Mouse (Mus musculus) spleen, postnatal 14 days (tissue): Measurements from ENCODE around the gene Rab6b.
"Not testable (repeated sequence)": the region's sequence is repeated elsewhere in the genome, so short reads cannot be mapped to it uniquely, and the experiment has no call there.

Source experiments
- DNase-seq, 2 experiments: peaks; one replicate each; pipeline ENCODE4 v3.0.0; 2021 to 2022; ENCODE audit warnings: low spot score in 2 of 2

The Rab6b gene

GRCm38 (mm10) chr9:103143881-103144280 is 32.3 kb downstream of the Rab6b start:
- DNase-seq, result no peak

- DNase-seq, result no peak
Observed at GRCm38 (mm10) chr9:103145351-103145750, 33.8 kb downstream of the Rab6b start.

DNA sequence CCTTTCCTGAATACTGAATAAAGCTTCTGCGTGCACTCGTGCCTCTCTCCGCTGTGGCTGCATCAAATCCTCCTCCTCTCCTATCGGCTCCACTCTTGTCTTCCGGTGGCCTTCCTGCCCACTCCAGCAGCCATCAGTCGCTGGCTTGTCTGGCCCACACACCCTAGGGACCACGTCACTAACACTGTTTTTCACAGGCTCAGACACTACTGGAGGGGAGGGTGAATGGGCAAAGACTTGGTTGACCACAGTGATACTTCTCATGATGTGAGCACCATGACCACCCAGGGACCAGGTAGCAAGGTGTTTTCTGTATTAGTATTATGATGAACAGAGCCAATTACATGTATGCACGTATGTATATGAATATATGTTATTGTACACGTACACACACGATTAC is 34.7 kb downstream of the Rab6b start:
- no peak for DNase-seq

GRCm38 (mm10) chr9:103146703-103147102 is 35.1 kb downstream of the Rab6b start:
- DNase-seq, result no peak

- DNase-seq, result no peak
Observed at GRCm38 (mm10) chr9:103147103-103147502, 35.5 kb downstream of the Rab6b start.

DNA sequence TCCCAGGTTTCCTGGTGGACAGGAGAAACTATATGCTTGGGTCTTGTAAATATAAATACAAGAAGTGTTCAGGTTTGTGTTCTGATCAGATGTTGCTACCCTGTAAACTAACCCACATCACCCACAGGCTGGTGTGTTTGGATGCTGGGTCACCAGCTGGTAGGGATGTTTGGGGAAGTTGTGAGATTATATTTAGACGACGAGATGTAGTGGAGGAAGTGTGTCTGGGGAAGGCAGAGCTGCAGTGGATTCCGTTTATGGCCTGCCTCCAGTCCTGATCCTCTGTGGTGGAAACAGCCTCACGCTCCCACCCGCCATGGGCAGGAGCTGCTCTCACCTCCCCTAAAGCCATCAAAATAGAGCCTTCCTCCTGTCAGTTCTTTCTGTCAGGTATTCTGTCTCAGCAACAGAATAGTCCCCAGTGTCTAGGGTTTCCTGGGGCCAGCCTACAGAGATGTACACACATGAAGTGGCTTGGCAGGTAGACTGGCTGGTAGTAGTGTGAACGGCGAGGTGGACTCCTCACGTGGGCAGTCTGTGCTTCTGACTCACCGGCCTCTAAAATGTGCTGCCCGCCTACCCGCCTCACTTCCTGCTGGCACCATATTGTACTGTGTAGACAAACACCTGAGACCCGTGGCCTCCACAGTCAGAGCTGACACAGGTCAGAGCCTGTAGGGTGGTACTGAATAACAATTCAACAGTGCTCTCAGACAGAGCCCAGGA is 37.6 kb downstream of the Rab6b start:
- DNase-seq, result no peak

- no peak for DNase-seq
Observed at GRCm38 (mm10) chr9:103153286-103153685, 41.7 kb downstream of the Rab6b start.

DNA sequence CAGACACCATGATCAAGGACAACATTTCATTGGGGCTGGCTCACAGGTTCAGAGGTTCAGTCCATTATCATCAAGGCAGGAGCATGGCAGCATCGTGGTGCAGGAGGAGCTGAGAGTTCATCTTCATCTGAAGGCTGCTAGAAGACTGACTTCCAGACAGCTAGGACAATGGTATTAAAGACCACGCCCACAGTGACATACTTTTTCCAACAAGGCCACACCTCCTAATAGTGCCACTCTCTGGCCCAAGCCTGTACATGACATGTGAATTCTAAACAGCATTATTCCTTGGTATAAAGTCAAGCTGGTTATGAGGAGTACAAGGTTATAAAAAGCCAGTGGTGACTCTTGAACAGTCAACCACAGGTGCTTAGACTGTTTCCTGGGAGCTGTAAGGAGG is 43.0 kb downstream of the Rab6b start:
- no peak for DNase-seq

DNA sequence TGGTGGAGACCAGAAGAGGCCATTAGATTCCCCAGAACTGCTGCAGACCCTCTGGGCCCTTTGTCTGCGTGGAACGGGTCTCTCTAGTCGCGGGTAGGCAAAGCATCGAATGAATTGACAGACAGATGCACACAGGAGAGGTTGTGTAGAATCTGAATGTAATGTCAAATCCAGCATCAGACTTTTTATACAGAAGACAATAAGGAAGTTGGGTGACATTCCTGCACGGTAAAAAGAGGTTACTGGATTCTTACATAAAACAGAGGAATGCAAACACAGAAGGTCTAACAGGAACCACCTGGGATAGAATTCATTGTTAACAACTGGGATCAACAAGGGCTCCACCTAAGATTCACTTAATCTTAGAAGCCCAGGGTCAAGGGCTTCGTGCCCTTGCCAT is 43.6 kb downstream of the Rab6b start:
- DNase-seq, result not testable (repeated sequence)

DNA sequence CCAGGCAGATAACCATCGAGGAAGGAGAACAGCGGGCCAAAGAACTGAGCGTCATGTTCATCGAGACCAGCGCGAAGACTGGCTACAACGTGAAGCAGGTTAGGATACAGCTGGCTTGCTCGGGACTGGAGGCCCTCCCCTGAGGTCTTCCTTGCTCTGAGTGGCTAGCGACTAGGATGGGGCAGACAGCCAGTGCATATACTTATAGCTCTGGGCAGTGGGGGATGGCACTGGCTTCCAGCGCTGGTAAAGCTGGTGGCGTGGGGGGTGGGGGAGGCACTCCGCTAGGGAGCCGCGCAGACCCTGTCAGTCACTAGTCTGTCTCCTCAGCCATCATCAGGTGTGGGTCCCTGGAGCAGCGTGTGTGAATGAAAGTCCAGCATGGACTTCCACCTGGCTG is 52.2 kb downstream of the Rab6b start:
- DNase-seq, result no peak

DNA sequence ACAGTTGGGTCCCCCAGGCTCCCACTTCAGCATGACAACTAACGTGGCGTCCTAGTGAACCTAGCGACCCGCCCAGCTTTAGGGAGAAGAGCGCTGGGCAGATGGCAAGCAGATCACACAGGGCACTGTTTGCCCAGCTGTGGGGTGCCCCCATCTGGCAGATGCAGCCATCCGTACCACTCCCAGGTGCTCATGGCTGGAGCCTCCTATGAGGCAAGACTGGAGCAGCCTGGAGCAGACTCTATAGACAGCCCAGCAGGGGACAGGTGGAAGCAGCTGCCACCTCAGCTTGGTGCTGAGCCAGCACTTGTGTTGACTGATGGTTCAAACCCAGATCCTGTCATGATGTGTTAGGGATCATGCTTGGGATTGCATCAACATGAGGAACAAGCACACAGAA is 56.5 kb downstream of the Rab6b start:
- DNase-seq, result no peak

DNA sequence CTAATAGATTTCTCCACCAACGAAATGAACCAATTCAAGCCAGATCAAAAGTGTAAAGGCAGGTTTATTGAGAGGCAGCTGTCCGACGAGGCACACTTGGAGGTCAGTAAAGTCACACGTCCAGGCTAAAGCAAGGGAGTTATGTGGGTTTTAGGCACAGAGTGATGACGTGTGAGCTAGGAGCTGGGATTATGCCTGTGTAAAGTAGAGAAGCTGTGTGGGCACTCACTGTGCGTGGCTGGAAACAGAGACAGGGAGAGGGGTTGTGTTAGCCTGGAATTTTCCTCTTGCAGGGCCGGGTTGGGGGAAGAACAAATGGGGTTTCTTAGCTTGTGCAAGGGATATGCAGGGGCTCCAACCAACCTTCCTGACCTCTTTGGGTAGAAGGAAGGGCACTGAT is 57.2 kb downstream of the Rab6b start:
- no peak for DNase-seq

DNA sequence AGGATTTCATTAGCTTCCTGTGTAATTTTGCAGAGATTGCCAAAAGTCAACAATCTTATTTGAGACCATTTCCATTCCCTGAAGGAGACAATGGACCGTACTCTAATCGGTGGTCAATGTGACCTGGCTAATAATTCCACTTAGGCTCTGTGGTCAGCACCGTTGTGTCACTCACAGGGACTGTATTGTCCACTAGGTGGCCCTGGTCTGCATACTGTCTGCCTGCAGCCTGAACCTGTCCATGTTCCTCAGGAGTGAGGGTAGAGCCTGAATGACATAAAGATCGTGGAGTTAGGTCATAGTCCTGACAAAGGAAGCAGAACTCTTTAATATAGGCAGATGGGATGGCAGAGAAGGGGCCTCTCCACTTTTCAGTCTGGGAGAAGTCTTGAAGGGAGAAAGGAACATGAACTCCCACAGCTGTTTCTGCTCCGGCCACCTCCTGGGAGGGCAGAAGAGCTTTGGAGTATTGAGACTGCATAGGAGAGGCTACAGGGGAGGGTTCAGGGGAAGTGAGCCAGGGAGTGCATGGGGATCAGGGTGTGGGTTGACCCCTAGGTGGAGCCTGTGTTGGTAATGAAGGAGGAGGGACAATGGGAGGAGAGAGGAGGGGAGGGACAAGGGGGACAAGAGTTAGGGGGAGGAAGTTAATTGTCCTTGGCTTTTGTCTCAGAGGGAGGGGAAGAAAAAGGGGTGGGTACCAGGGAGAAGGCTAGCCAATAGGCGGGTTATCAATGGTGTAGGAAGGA is 63.4 kb downstream of the Rab6b start:
- no peak for DNase-seq

GRCm38 (mm10) chr9:103175692-103176091 is 64.1 kb downstream of the Rab6b start:
- DNase-seq, result no peak

DNA sequence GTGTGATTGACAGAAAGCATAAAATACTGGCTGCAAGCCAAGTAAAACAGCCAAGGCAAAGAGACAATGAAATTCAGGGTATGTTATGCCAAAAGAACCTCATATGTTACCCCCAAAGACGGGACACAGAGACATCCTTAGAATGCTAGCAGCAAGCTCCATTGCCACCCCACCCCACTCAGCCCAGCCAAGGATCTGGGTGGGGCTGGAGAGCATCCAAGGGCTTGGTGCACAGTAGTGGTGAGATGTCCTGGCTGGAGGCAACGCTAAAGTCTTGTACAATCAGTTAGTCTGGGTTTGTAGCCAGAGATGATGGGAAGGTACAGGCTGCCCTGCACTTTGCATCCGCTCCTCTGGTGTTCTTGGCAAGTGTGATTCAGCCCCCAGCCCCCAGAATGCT is 68.7 kb downstream of the Rab6b start:
- DNase-seq, result no peak

- peak; percentile 34 to 49 for DNase-seq
Observed at GRCm38 (mm10) chr9:103180807-103181565, 69.4 kb downstream of the Rab6b start.

- no peak for DNase-seq
Observed at GRCm38 (mm10) chr9:103181886-103182285, 70.3 kb downstream of the Rab6b start.

DNA sequence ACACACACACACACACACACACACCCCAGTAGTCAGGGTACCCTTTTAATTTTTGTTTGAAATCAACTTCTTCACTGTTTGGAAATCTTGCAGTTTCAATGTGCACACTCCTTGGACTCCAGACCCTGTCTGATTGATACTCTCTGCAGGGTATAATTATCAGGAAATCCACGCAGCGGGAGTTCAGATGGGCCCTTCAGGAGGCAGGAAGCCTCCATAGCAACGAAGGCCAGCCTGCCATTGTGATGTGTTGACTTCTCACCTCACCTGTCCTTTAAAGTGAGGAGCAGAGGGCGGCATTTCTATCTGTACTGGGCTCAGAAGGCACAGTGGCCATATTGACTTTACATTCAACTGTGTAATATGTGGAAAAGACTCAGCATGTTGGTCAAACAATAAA is 73.3 kb downstream of the Rab6b start:
- DNase-seq, result no peak

DNA sequence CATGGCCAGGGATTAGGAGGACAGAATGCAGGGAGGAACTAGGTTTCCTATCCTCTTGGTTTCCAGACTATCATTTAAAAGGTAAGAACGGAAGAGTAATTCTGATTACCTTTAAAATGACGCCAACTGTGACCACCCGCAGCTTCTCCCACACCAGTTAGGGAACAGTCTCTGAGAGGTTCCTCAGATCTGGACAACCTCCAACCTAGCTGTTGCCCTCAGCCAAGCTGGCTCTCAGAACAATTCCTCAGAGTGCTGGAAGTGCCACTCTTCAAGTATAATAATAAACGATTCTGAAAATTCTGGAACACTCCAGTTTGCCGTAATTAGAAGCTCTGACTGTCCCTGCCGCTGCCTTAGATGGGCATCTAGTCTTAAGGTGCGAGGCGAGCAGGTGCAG is 74.4 kb downstream of the Rab6b start:
- DNase-seq, result no peak

DNA sequence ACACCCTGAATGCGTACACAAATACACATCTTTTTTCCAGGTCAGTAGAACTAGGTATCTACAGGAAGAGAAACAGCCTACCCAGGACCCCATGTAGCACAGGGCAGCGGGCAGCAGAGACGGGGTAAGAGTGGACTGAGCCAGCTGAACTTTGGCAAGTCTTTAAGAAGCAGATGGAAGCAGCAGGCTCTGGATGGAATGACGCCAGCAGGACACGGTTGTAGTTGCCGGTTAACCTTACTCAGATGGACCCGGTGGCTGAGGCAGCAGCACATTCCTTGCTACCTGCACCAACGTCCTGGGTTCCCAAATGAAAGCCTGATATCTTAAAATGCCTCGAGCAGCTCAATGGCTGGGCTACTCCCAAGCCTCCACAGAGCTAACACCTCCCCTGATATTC is 75.2 kb downstream of the Rab6b start:
- DNase-seq, result no peak

DNA sequence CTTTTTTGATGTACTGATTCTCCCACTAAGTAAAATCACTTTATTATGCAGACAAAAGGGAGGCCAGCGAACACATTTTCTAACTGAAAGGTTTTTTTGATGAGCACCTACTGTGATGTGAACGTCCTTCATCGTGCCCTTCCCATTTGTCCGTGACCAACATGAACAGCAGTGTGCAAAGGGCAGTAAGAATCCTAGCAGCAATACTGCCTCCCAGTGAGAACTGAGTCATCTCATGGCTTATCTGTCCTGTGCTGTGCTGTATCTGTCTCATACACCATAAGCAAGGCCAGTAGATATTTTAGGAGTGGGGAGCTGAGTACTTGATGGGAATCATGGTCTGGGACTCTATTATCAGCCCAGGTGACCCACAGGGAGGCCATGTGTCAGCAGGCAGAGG is 76.8 kb downstream of the Rab6b start:
- no peak for DNase-seq

GRCm38 (mm10) chr9:103201561-103202260 is 90.1 kb downstream of the Rab6b start, which contains the start of gene Srprb:
Gene Srprb (minus strand): TSS chr9:103202137.
- DNase-seq, result peak; percentile 85 to 92
